Mouse (Mus musculus): ENCODE data around the gene Mcat.

Mcat gene

DNA sequence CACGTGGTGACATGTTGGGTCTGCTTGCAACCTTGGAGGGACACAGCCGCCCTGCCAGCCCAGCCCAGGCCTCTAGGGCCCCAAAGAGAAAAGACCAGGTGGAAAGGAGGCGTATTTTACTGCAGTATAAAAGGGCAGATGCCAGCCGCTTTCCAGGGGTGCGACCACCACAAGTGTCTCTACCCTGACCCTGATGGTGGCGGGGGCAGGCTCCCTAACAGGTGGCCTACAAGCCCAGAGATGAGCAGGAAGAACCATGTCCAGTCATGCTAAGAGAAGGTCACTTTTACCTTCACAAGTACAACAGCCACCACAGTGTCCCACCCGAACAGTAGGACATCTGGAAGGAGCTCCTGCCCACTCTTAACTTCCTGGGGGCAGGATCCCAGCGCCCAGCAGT is 12.0 kb upstream of the Mcat start:
- DNase-seq (ENCODE audit: low spot score) = no peak

DNA sequence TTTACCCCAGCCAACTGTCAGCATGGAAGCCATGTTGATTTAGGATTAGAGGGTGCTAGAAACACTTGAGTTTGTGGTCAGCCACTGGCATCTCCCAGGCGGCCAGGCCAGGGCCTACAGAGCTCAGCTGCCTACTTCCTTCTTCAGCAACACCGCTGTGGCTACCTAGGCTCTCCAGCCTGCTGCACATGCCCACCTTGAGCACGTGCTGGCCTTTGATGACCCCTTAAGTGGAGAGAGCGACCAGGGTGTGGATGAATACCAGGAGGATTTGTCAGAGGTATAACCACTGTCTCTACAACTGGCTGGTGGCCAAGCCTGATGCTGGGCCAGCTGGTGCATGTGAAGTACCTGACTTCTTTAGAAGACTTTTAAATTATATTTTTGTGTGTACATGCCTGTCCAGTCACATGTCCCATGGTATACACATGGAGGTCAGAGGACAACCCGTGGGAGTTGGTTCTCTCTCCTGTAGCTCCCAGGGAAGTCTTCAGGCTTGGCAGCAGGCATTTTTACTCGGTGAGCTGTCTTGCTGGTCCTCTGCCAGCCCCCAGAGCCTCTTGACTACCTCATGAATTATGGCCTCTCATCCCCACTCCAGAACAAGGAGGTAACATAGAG is 11.3 kb upstream of the Mcat start:
- DNase-seq (ENCODE audit: low spot score) = no peak

DNA sequence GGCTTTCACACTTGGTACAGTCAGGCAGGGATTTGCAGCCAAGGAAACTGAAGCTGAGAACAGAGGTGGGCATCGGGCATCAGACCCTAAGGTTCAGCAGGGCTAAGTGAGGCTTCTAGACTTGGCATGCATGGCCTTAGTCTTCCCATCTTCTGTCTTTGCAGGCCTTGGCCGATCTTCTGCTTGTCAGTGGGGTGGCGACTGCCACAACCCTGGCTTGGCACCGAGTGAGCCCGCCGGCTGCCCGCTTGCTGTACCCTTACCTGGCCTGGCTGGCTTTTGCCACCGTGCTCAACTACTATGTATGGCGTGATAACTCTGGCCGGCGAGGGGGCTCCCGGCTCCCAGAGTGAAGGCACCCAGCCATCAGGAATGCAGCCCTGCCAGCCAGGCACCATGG is 10.0 kb upstream of the Mcat start:
- no peak for DNase-seq (ENCODE audit: low spot score)

- no peak for DNase-seq (ENCODE audit: low spot score)
These were observed 8.5 kb upstream of the Mcat start for GRCm38 (mm10) chr15:83572132-83572531.

- no peak for DNase-seq (ENCODE audit: low spot score)
These were observed 8.0 kb upstream of the Mcat start for GRCm38 (mm10) chr15:83571636-83572035.

- no peak for DNase-seq (ENCODE audit: low spot score)
These were observed 7.1 kb upstream of the Mcat start for GRCm38 (mm10) chr15:83570641-83571040.

GRCm38 (mm10) chr15:83569682-83570081 is 6.1 kb upstream of the Mcat start:
- DNase-seq (ENCODE audit: low spot score) = no peak

DNA sequence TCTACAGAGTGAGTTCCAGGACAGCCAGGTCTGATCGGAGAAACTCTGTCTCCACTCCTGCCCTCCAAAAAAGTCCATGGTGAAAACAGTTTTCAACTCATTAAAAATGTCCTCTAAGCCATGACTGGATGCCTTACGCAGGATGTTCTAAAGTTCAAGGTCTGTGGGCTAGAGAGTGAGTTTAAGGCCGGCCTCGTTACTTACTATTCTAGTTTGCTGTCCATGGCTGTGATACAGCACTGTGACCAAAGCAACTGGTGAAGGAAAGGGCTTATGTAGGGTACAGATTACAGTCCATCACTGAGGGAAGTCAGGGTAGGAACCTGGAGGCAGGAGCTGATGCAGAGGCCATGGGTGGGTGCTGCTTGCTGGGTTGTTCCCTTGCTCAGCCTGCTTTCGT is 5.0 kb upstream of the Mcat start:
- no peak for DNase-seq (ENCODE audit: low spot score)

DNA sequence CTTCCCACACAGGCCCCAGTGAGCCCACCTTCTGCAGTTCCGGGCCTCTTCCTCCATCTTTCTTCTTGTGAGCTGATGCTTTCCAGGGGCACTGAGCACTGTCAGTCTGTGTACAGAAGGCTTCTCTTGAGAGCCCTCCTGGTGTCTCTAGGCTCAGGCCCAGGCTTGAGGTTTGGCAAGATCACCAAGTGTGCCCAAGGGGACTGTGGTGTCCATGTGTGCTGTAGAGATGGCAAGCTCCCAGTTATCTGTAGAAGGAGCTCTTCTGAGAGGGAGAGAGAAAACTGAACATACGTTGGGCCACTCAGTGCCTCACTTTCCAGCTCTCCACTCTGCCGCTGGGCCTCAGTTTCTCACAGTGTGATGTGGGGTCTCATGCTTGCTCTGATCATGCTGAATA is 4.1 kb upstream of the Mcat start:
- no peak for DNase-seq (ENCODE audit: low spot score)

DNA sequence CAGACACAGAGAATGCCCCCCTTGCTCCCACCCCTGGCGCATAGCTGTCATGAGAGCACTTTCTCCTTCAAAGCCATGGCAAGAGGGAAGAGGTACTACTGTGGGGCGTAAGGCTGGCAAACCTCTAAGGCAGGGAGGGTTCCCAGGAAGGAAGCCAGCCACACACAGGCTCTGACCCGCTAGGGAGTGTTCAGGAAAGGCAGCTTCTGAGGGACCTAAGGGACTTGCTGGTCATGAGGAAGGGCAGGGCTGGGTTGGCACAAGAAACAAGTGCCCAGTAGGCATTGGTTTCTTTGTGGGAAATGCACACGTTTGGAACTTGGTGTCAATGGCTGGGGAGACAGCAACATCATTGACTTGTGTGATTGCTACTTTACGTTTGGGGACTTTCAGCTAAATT is 2.4 kb upstream of the Mcat start:
- DNase-seq (ENCODE audit: low spot score) = no peak

GRCm38 (mm10) chr15:83565434-83565833 is 1.8 kb upstream of the Mcat start:
- no peak for DNase-seq (ENCODE audit: low spot score)

GRCm38 (mm10) chr15:83563857-83564651 is 467 bp upstream of the Mcat start:
- no peak for DNase-seq (ENCODE audit: low spot score)

GRCm38 (mm10) chr15:83562626-83563270 is 839 bp downstream of the Mcat start:
- DNase-seq (ENCODE audit: low spot score) = no peak

GRCm38 (mm10) chr15:83560941-83561477 is 2.6 kb downstream of the Mcat start:
- no peak for DNase-seq (ENCODE audit: low spot score)

DNA sequence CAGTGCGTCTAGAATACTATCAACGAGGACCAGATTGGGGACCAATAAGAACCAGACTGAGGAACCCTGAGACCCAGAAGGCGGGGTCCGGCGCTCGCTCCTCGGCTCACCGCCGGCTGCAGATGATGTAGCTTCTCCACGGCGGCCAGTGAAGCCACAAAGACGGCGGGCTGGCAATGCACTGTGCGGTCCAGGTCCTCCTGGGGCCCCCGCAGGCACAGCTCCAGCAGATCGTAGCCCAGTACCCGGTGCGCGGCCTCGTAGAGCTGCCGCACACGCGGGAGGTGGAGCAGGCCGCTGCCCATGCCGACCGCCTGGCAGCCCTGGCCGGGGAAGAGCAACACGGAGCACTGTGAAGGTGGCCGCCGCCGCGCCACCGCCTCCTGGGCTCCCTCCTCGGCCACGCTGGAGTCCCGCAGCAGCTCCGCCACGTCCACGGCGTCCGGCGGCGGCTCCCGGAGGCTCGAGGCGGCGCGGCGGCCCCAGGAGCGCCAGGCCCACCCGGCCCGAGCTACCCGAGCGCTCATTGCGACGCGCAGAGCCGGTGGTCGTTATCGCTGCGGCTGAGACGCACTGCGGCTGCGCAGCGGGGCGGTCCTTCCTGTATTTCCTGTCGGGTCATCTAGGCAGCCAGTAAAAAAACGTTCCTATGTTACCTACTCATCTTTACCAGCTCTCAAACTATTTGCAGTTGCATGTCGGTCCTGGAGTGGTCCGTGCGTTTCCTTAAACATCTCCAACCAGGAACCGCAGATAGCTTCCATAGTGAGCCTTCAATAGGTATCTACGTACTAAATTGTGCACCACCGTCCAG is 8.2 kb downstream of the Mcat start:
- peak; percentile 44 for DNase-seq (ENCODE audit: low spot score)

DNA sequence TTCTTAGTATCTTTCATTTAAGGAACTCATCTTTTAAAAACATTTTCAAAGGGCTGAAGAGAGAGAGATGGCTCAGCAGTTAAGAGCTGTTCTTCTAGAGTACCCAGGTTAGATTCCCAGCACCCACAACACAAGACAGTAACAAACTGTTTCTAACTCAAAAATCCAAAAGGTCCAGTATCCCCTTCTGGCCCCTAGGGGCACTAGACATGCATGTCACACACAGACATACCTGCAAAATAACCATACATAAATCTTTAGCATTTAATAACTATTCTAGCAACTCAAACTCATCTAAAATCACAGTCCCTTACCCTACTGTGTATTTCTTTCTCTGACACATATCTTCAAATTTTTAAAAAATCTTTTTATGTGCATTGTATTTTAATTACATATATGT is 9.8 kb downstream of the Mcat start:
- DNase-seq (ENCODE audit: low spot score) = no peak

DNA sequence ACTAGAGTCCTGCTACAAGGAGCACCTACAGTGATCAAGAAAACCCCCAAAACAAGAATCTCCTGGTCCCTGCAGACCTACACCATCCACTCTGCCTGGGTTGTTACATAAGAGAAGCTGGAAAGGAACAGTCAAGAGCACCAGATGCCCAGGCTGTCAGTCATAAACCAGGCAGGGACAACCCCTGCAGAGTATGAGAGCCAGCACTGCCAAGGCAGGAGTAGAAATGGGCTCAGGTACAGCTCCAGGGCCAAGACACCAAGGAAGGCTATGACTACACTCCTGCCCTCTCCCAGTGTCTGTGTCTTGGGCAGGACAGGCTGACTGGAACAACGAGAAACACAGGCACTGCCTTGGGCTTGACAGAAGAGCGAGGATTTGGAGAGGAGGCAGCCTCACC is 13.4 kb downstream of the Mcat start:
- DNase-seq (ENCODE audit: low spot score) = no peak

GRCm38 (mm10) chr15:83547144-83547543 is 16.4 kb downstream of the Mcat start:
- DNase-seq (ENCODE audit: low spot score) = no peak

DNA sequence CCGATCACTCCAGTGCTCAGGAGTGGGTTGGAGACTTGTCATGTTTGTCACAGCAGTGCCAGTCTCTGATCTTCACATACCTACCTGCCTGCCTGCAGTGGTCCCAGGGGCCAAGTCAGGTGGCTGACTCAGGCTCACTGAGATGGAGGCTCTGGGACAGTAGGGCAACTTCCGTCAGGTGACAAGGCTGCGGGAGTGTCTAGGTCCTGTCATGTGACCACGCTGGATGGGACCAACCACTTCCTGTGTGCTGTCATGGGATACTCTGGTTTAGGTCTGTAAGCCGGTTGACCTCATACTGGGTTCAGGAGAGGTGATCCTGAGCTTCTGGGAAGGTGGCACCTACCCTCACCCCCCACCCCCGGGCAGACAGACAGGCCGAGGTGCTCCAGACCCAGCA is 17.6 kb downstream of the Mcat start:
- DNase-seq (ENCODE audit: low spot score) = no peak

DNA sequence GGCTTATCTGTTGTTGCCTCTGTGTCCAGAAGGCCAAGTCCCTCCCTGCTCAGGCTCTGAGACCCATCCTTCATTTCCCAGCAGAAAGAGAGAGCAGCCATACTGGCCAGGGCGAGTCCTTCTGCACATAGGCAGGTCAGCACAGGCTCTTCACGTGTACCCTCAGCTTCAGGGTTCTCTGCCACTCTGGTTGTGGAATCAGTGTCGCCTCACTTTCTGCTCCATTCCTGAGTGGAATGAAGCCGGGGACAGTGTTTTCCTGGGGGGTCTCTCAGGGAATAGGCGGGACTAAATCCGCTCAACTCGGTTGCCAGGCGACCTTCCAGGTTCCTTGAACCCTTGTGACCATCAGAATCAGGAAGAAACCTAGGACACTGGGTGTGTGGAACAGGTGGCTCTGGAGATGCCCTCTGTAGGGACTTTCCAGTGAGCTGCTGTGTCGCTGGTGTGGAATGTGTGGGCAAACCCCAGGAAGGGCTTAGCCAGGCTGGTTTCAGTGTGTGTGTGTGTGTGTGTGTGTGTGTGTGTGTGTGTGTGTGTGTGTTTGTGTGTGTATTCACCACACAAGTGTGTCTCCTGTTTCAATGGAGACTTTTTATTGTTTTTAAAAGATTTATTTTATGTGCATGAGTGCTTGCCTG is 21.8 kb downstream of the Mcat start:
- DNase-seq (ENCODE audit: low spot score) = no peak

GRCm38 (mm10) chr15:83539905-83540304 is 23.7 kb downstream of the Mcat start:
- no peak for DNase-seq (ENCODE audit: low spot score)

DNA sequence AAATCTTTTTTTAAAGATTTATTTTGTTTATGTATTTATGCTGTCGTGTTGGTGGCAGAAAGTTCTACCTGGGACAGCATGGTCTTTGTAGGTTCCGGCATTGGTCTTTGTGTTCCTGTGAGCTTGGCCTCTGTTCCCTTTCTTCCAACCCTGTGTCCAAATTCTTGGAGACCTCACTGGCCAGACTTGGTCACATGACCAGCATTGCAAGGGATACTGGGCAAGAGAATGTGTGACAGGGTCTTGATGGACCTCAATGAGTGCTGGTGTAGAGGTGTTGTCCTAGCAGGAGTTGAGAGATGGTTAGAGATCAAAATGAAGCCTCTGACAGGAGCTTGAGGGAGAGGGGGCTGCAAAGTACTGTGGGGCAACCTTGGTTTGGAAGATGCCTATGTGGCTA is 24.7 kb downstream of the Mcat start:
- no peak for DNase-seq (ENCODE audit: low spot score)

Data from urinary bladder, postnatal 10 days (tissue).